Mouse (Mus musculus) lung, embryonic 16.5 days (tissue): Measurements from ENCODE around the gene Nr6a1. TPM values are rescaled to one million over a fixed set of nuclear protein-coding genes. Genes with fewer than 3 reads are reported as not detected.

Source experiments
- ATAC-seq: fragments of 200-750 bp; cut with Nextera tagmentation; 2 replicates; pipeline ENCODE4 v1.8.0; 2017; ENCODE audit warnings: low read depth, mild to moderate bottlenecking, moderate library complexity
- H3K27ac ChIP-seq: fragments of 300-500 bp; sonication (generic); 2 replicates; pipeline ENCODE4 v1.5.1; 2014; ENCODE audit warnings: mild to moderate bottlenecking, control low read depth, low read length
- H3K27me3 ChIP-seq: fragments of 300-500 bp; sonication (generic); 2 replicates; pipeline ENCODE4 v1.6.1; 2014; ENCODE audit warnings: low read depth, low read length, mixed read lengths; ENCODE audit not compliant: control insufficient read depth, insufficient read depth
- H3K36me3 ChIP-seq: fragments of 300-500 bp; sonication (generic); 2 replicates; pipeline ENCODE4 v1.6.1; 2014; ENCODE audit warnings: low read length; ENCODE audit not compliant: control insufficient read depth, insufficient read depth
- H3K4me1 ChIP-seq: fragments of 300-500 bp; sonication (generic); replicated peaks from 2 replicates; pipeline ENCODE4 v1.6.1; 2014; ENCODE audit warnings: low read length, mixed read lengths; ENCODE audit not compliant: control insufficient read depth, insufficient read depth
- H3K4me2 ChIP-seq: fragments of 300-500 bp; sonication (generic); 2 replicates; pipeline ENCODE4 v1.6.1; 2014; ENCODE audit warnings: low read depth, low read length, control low read depth
- H3K4me3 ChIP-seq: fragments of 300-500 bp; sonication (generic); 2 replicates; pipeline ENCODE4 v1.5.1; 2014; ENCODE audit warnings: mild to moderate bottlenecking, low read length, control low read depth
- H3K9ac ChIP-seq: fragments of 300-500 bp; sonication (generic); 2 replicates; pipeline ENCODE4 v1.6.1; 2014; ENCODE audit warnings: low read length, control low read depth
- H3K9me3 ChIP-seq: fragments of 300-500 bp; sonication (generic); 2 replicates; pipeline ENCODE4 v1.6.1; 2016; ENCODE audit warnings: low read length; ENCODE audit not compliant: control insufficient read depth
- WGBS: fragments of 180-500 bp; shearing (Covaris S2); extraction: QIAGEN DNeasy Blood & Tissue Kit; methylation state at CpG from one replicate; pipeline ENCODE4 v1.1.7; 2014; 5-methylcytosine and 5-hydroxymethylcytosine counted together
- polyA plus RNA-seq: library from polyadenylated mRNA; unstranded; fragments of >200 nt; fragmentation: Nextera tagmentation; extraction: Ambion mirVana; gene quantifications from 2 replicates; pipeline ENCODE4 v1.2.1, GENCODE M21; 2015

Gene Nr6a1
- polyA plus RNA-seq, 1 experiment from 2014 or later, result 0.60 TPM

- H3K4me1 ChIP-seq, result peaks cover 3% of the 10 kb centered on the region
- H3K27me3 ChIP-seq, result no peaks in the 10 kb centered on the region
- H3K9ac ChIP-seq, result no peak overlapping the region
- H3K9me3 ChIP-seq, result no peaks in the 10 kb centered on the region
- no peak for ATAC-seq
- H3K27ac ChIP-seq, result no peak overlapping the region
- no peak overlapping the region for H3K4me3 ChIP-seq
- WGBS, result 14% methylated on average over 1 of the region's 1 CpGs
- H3K4me2 ChIP-seq, result no peak overlapping the region
- no peaks in the 10 kb centered on the region for H3K36me3 ChIP-seq
These were observed 144.8 kb downstream of the Nr6a1 start for GRCm38 (mm10) chr2:38782731-38783130.

DNA sequence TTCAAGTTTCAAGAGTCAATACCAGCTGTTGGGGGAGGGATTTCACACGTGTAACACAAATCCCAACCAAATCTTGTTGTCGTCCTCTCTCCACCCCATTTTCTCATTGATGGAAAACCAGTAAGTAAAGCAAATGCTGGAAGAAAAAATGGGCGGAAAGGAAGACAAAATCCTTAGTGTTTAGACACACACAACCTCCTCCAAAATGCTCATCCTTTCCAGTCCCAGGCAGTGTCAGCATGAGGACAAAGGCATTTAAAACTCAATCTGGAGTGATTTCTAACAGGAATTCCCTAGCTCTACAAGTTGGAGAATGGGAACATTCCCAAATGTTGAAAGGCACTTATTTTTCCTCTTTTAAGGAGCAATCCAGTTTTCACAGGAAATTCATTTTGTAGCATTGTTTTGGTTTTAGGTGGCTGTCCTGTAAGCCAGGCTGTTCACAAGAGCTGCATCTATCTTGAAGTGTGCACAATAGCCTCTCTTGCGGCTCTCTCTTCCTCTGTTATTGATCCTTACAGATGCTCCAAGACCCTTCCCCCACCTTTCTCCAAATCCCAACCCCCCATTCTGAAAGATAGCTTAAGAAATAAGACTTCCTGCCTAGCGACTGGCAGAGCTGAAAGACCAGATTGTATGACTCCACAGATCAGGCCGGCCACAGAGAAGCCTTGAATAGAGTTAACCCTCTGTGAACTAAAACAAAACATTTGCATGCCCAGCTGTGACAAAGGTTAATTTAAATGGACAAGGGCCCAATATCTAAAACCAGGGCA, 145.4 kb downstream of the Nr6a1 start:
- H3K4me3 ChIP-seq, result no peak overlapping the region
- no peak overlapping the region for H3K9ac ChIP-seq
- WGBS, result 16% methylated on average over 6 of the region's 6 CpGs
- H3K27ac ChIP-seq, result no peak overlapping the region
- ATAC-seq, result no peak
- H3K4me1 ChIP-seq, result peaks cover 3% of the 10 kb centered on the region
- no peaks in the 10 kb centered on the region for H3K36me3 ChIP-seq
- H3K9me3 ChIP-seq, result no peaks in the 10 kb centered on the region
- H3K4me2 ChIP-seq, result no peak overlapping the region
- H3K27me3 ChIP-seq, result no peaks in the 10 kb centered on the region

DNA sequence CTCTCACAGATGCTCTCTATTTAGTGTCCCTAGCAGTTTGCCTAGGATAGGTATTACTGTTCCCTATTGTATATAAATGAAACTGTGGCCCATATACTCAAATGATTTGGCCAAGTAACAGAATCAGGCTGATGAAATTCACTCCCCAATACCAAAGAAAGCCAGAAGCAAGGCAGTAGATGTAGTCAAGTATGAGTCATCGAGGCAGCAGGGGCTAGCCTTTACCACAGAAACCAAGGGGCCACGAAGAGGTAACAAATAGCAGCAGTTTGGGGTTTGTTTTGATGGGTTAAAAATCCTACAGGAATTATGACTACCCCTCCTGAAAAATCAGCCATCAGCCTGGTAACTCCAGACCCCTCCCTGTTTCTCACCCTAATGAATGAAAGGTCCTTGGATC, 147.5 kb downstream of the Nr6a1 start:
- Histone ChIP-seq H3K4me2 (no peak overlapping the region), H3K9me3 (no peaks in the 10 kb centered on the region), H3K27ac (no peak overlapping the region), H3K36me3 (no peaks in the 10 kb centered on the region), H3K27me3 (no peaks in the 10 kb centered on the region), H3K4me1 (peaks cover 3% of the 10 kb centered on the region), H3K4me3 (no peak overlapping the region), H3K9ac (no peak overlapping the region)
- no peak for ATAC-seq
- 72% methylated on average over 2 of the region's 2 CpGs for WGBS

- Histone ChIP-seq H3K9ac (no peak overlapping the region), H3K4me3 (no peak overlapping the region), H3K27me3 (no peaks in the 10 kb centered on the region), H3K4me2 (no peak overlapping the region), H3K27ac (no peak overlapping the region), H3K9me3 (no peaks in the 10 kb centered on the region), H3K36me3 (no peaks in the 10 kb centered on the region), H3K4me1 (peaks cover 3% of the 10 kb centered on the region)
- WGBS, result 75% methylated on average over 2 of the region's 2 CpGs
- ATAC-seq, result no peak
These were observed 150.2 kb downstream of the Nr6a1 start for GRCm38 (mm10) chr2:38777326-38777725.

GRCm38 (mm10) chr2:38774936-38775335, 152.6 kb downstream of the Nr6a1 start:
- H3K4me3 ChIP-seq, result no peak overlapping the region
- H3K4me2 ChIP-seq, result no peak overlapping the region
- no peaks in the 10 kb centered on the region for H3K36me3 ChIP-seq
- no peak overlapping the region for H3K9ac ChIP-seq
- 58% methylated on average over 2 of the region's 2 CpGs for WGBS
- no peaks in the 10 kb centered on the region for H3K27me3 ChIP-seq
- peaks cover 7% of the 10 kb centered on the region; the same call in 1 of the 2 replicates for H3K4me1 ChIP-seq
- H3K27ac ChIP-seq, result no peak overlapping the region
- ATAC-seq, result no peak
- H3K9me3 ChIP-seq, result no peaks in the 10 kb centered on the region

GRCm38 (mm10) chr2:38771478-38771797, 156.1 kb downstream of the Nr6a1 start:
- Histone ChIP-seq H3K27me3 (no peaks in the 10 kb centered on the region), H3K4me3 (no peak overlapping the region), H3K4me2 (no peak overlapping the region), H3K27ac (no peak overlapping the region), H3K36me3 (no peaks in the 10 kb centered on the region), H3K9ac (no peak overlapping the region), H3K4me1 (peaks cover 7% of the 10 kb centered on the region; the same call in 1 of the 2 replicates), H3K9me3 (no peaks in the 10 kb centered on the region)
- ATAC-seq, result peak; percentile 77; the same call in 1 of the 2 replicates
- WGBS, result 19% methylated on average over 2 of the region's 2 CpGs

DNA sequence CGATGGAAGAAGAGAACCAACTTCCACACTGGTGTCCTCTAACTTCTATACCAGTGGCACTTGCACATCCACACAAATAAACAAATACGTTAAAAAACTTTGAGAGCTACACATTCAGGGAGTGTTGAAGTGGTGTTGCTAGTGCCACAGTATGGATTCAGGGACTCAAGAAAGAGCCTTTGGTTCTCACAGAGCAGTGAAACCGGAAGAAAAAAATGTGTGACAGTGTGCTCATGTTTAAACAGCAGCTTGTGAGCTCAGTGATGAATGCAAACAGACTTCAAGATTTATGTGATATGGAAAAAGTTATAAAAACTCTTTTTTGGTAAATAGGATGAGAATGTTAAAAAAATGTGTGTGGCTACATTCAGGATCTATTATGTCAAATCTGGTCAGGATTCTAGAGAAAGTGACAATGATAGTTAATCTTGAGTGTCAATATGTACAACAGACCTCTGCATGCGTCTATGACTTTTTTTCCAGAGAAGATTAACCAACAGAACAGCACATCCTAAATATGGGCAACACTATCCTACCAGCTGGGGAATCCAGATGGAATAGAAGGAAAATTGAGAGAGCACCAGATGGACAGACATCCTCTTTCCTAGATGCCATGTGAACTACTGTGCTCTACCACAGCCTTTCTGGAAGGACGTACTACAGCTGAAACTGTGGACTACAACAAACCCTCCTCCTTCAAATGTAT, 156.6 kb downstream of the Nr6a1 start:
- no peaks in the 10 kb centered on the region for H3K27me3 ChIP-seq
- ATAC-seq, result no peak
- peaks cover 7% of the 10 kb centered on the region; the same call in 1 of the 2 replicates for H3K4me1 ChIP-seq
- no peak overlapping the region for H3K4me3 ChIP-seq
- WGBS, result 31% methylated on average over 5 of the region's 5 CpGs
- H3K27ac ChIP-seq, result no peak overlapping the region
- H3K36me3 ChIP-seq, result no peaks in the 10 kb centered on the region
- no peaks in the 10 kb centered on the region for H3K9me3 ChIP-seq
- no peak overlapping the region for H3K9ac ChIP-seq
- H3K4me2 ChIP-seq, result no peak overlapping the region

- Histone ChIP-seq H3K4me2 (no peak overlapping the region), H3K27ac (no peak overlapping the region), H3K27me3 (no peaks in the 10 kb centered on the region), H3K9ac (no peak overlapping the region), H3K9me3 (no peaks in the 10 kb centered on the region), H3K36me3 (no peaks in the 10 kb centered on the region), H3K4me3 (no peak overlapping the region), H3K4me1 (peaks cover 7% of the 10 kb centered on the region; the same call in 1 of the 2 replicates)
- WGBS, result 52% methylated on average over 4 of the region's 4 CpGs
- ATAC-seq, result no peak
These were observed 160.1 kb downstream of the Nr6a1 start for GRCm38 (mm10) chr2:38767177-38767931.

- no peak for ATAC-seq
- no peaks in the 10 kb centered on the region for H3K4me1 ChIP-seq
- H3K27me3 ChIP-seq, result no peaks in the 10 kb centered on the region
- no peak overlapping the region for H3K4me3 ChIP-seq
- H3K9ac ChIP-seq, result no peak overlapping the region
- WGBS, result 64% methylated on average over 3 of the region's 3 CpGs
- H3K36me3 ChIP-seq, result no peaks in the 10 kb centered on the region
- H3K27ac ChIP-seq, result no peak overlapping the region
- H3K4me2 ChIP-seq, result no peak overlapping the region
- no peaks in the 10 kb centered on the region for H3K9me3 ChIP-seq
These were observed 187.6 kb downstream of the Nr6a1 start for GRCm38 (mm10) chr2:38739847-38740246.
